Mouse (Mus musculus): ENCODE data around the gene Thtpa.

DNA sequence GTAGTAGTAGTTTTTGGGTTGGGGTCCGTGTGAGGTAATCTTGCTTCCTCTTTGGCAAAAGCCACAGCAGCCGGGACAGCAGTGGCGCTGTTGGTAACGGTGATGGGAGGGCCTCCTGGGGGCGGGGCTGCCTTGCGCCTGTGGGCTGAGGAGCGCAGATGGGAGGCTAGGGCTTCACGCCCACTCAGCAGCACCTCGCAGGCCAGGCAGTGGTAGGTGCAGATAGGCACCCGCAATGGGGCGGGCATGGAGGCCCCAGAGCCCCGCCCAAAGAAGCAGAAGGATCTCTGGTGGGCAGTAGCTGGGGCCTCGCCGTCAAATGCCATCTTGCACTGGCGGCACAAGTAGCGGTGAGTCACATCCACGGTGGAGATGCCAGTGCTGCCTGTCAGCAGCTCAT lies 32.0 kb upstream of the Thtpa start:
- TF ChIP-seq CTCF (IDR thresholded peaks at IDR 0.05; ENCODE audit: low read depth, low read length) (no peak), GATA1 (IDR thresholded peaks at IDR 0.05; ENCODE audit: borderline replicate concordance, low read length) (no peak), TAL1 (conservative IDR thresholded peaks at IDR 0.05; ENCODE audit: low read depth, low read length) (no peak)
